Mouse (Mus musculus) lung, postnatal 25 days (tissue): Measurements from ENCODE around the gene Dnajb3.
"Not testable (repeated sequence)": the region's sequence is repeated elsewhere in the genome, so short reads cannot be mapped to it uniquely, and the experiment has no call there.

Experiments
- DNase-seq: peaks from one replicate; pipeline ENCODE4 v3.0.0; 2022; ENCODE audit warnings: low spot score

The Dnajb3 gene

GRCm38 (mm10) chr1:88215466-88216380, 10.1 kb upstream of the Dnajb3 start:
- DNase-seq: peak; percentile 0

DNA sequence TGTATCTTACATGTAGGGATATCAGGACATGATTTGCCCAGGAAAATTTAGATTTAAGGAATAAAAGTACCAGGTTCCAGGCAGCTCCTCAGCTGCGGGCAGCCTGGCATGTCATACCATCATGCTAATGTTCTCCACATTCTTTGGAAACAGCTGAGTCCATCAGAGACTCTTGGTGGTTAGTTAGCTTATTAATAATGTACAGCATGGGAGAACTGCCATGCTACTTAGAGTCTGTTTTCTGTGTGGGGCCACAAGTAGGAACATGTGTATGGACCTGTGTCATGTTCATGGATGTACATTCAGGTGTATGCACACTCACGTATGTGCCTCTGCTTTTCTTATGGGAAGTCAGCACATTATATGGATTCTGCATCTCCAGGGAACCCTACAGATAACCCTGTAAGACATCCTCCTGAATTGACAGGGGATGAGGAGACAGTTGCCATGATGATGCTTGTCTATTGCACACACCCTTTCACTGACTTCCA, 8.9 kb upstream of the Dnajb3 start:
- DNase-seq: no peak

DNA sequence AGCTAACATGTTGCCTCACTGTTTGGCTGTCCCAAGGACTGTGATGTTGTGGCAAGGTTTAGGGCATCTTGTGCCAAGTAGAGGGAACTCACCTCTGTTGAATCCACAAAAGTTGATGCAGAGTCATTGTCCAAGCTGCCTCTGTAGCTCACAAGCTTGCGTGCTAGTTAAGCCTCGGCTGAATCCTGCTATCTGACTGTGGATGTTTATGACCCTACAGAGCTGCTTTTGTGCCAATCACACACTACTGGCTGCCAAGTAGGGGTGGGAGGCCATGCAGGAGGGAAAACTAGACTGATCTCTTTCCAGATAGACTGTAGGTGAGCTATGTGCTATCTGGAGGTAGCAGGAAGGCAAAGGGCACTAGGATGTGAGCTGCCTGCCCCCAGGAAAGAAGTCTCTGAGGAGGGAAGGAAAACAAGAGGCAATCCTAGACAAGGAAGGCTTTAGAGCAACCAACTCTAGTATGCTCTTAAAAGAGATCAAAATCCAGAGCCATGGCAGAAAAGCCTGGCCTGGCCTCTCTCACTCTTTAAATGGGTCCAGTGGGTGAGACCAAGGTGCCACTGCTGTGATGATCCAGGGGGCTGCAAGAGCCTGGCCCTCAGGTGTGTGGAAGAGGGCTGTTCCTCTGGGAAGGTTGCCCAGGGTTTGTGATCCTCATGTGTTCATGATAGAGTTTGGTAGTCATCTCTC, 8.3 kb upstream of the Dnajb3 start:
- peak; percentile 5 for DNase-seq

DNA sequence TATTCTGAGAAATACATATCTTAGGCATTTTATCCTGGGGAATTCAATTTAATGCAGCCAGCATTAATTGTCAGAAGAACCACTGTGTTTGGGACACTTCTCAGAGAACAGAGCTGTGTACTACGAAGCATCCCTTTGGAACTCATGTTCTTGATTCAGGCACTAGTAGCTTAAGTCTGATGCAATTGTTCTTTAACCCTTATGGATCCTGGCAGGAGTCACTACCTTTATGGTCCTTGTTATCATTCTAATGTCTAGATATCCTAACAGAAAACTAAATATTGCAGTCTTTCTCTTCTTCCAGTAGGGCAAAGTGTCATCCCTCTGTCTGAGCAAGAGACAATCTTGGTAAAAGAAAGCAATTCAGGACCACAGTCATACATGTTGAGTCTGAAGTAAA, 7.5 kb upstream of the Dnajb3 start:
- peak; percentile 0 for DNase-seq

GRCm38 (mm10) chr1:88212341-88213045, 6.9 kb upstream of the Dnajb3 start:
- DNase-seq: peak; percentile 10

DNA sequence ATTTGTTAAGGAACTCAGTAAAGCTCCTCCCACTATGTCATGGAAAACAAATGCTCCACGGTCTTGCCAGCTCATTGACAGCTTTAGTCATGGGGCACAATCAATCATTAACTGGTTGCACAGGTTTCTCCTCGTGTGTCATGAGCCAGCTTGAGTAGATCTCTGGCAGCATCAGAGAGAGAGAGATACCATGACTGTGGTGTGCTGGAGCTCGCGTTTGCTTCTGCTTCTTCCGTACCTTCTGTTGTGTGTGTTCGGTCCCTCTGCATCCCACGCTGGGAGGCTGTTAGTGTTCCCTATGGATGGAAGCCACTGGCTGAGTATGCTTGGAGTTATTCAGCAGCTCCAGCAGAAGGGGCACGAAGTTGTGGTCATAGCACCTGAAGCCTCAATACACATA, 6.2 kb upstream of the Dnajb3 start, which contains the start of gene Ugt1a1:
TSS of gene Ugt1a1 (plus strand) at position 148 of the 400 bp plus-strand sequence.
- peak; percentile 2 for DNase-seq

DNA sequence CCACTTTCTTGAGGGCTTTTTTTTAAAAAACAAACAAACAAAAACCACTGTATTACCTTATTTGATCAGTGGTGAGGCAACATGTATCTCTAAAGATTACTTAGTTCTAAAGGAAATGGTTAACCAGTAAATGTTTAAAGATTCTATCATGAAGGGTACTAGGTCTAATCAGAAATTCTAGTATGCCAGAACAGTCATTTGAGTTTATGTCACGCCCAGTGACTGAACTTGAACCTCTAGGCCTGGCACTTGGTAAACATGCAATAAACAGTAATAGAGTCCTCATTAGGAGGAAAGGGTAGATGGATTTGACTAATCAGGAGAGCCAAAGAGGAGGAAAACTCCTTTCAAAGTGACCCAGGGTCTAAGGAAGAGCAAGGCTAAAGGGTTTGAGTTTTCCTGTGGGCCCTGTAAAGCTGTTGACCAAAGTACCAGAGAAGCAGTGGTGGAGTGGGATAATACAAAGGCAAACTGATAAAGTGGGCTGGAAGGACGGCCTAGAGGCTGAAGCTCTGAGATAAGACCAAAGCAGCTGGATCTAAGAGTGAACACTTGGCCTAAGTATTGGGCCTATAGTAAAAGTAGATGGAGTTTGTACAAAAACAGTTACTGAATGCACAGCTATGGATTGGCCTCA, 1.4 kb upstream of the Dnajb3 start:
- no peak for DNase-seq

- DNase-seq: no peak
These were observed 5.1 kb downstream of the Dnajb3 start, which contains the start of gene Ugt1a2 for GRCm38 (mm10) chr1:88200456-88200855. Ugt1a2 (plus strand) TSS chr1:88200601.

DNA sequence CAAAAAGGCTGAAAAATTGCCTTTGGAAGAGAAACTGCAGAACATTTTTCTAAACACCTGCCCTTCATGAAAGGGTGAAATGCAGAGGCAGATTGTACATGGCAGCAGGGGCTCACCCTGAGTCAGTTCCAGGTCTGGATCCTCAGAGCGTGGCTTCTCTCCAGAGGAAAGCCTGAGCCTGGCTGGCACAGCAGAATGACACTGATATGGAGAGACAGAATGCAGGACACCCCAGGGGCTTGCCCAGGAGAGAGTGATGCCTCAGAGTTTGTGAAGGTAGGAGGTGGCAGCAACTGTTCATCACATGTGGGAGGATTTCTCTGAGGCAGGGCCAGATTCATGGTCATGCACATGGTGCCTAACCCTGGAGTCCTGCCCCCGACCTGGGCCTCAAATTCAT, 5.6 kb downstream of the Dnajb3 start:
- DNase-seq: no peak

DNA sequence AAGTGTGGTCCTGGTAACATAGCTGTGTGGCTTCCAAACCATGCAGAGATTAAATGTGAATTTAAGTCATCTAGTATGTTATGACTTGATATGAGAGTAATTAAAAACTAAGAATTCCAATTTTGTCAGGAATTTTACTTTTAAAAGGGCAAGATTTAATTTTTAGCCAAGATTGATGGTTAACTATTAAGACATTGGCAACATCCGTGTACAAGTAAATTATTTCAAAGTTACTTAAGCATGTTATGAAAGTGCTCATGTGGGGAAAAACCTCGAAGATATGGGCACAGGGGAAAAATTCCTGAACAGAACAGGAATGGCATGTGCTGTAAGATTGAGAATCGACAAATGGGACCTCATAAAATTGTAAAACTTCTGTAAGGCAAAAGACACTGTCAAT, 8.1 kb downstream of the Dnajb3 start:
- DNase-seq: no peak

GRCm38 (mm10) chr1:88195687-88196086, 9.9 kb downstream of the Dnajb3 start:
- no peak for DNase-seq

- DNase-seq: no peak
These were observed 13.4 kb downstream of the Dnajb3 start for GRCm38 (mm10) chr1:88192136-88192535.

DNA sequence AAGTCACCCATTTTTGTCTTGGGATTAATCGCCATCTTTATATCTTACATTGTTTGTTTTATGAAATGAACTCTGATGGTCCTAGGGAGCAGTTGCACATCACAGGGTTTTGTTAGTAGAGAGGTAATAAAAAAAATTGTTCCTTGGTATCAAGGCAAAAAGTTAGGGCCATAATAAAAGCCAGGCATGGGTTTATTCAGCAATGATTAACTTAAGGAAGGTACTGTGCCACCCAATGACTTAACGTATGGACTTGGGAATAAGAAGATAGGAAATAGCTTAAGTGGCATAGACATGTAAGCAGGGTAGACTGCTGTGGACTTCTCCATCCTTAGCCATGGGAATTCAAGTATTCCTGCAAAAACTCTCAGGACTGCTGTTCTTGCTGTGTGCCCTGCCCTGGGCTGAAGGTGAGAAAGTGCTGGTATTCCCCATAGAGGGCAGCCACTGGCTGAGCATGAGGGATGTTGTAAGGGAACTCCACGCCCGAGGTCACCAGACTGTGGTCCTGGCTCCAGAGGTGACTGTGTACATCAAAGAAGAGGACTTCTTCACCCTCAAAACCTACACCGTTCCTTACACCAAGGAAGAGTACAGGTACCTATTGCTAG, 19.2 kb downstream of the Dnajb3 start:
- DNase-seq: no peak

GRCm38 (mm10) chr1:88179657-88180056, 25.9 kb downstream of the Dnajb3 start:
- no peak for DNase-seq

GRCm38 (mm10) chr1:88172190-88172589, 33.4 kb downstream of the Dnajb3 start:
- not testable (repeated sequence) for DNase-seq

- no peak for DNase-seq
These were observed 39.9 kb downstream of the Dnajb3 start, which contains the start of gene Ugt1a5 for GRCm38 (mm10) chr1:88165711-88166110. Ugt1a5 (plus strand) TSS chr1:88166012.

DNA sequence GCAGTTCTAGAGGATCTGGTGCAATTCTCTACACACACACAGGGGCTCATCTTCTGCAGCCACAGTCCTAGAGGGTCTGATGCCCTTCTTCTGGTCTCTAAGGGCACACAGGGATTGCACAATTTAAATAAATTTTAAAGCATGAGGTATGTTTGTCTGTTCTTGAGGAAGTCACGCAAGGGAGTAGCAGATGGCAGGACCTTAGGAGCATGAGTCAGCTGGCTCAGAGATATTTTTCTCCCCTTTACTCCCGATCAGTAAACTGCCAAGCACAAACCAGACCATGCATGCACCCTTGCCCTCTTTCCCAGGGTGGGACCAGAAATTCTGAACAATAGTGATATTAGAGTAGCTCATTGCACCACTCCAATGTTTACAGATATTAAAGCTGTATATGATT, 47.2 kb downstream of the Dnajb3 start:
- DNase-seq: no peak
